Mouse (Mus musculus) forebrain, embryonic 15.5 days (tissue): ENCODE measurements around the gene Eid1. TPM values are rescaled to one million over a fixed set of nuclear protein-coding genes. Genes with fewer than 3 reads are reported as not detected.
A peak's percentile ranks its signal among the peaks of the same experiment; 100 is the strongest.

ENCODE experiments used
- ATAC-seq: fragments of 200-750 bp; cut with Nextera tagmentation; replicated peaks from 2 replicates; pipeline ENCODE4 v1.8.0; 2017; ENCODE audit warnings: mild to moderate bottlenecking, moderate TSS enrichment, moderate library complexity
- H3K27ac ChIP-seq: fragments of 300-500 bp; sonication (generic); replicated peaks from 2 replicates; pipeline ENCODE4 v1.5.1; 2015; ENCODE audit warnings: mild to moderate bottlenecking, inconsistent platforms
- H3K27me3 ChIP-seq: fragments of 300-500 bp; sonication (generic); 2 replicates; pipeline ENCODE4 v1.6.1; 2015; ENCODE audit warnings: inconsistent platforms
- H3K36me3 ChIP-seq: fragments of 300-500 bp; sonication (generic); 2 replicates; pipeline ENCODE4 v1.6.1; 2015; ENCODE audit warnings: mild to moderate bottlenecking, inconsistent platforms
- H3K4me1 ChIP-seq: fragments of 300-500 bp; sonication (generic); 2 replicates; pipeline ENCODE4 v1.6.1; 2015; ENCODE audit warnings: inconsistent platforms
- H3K4me2 ChIP-seq: fragments of 300-500 bp; sonication (generic); replicated peaks from 2 replicates; pipeline ENCODE4 v1.6.1; 2015; ENCODE audit warnings: mild to moderate bottlenecking, inconsistent platforms
- H3K4me3 ChIP-seq: fragments of 300-500 bp; sonication (generic); 2 replicates; pipeline ENCODE4 v1.5.1; 2015; ENCODE audit warnings: mild to moderate bottlenecking, inconsistent platforms
- H3K9ac ChIP-seq: fragments of 300-500 bp; sonication (generic); replicated peaks from 2 replicates; pipeline ENCODE4 v1.6.1; 2015; ENCODE audit warnings: mild to moderate bottlenecking, inconsistent platforms
- H3K9me3 ChIP-seq: fragments of 300-500 bp; sonication (generic); 2 replicates; pipeline ENCODE4 v1.6.1; 2016; ENCODE audit warnings: inconsistent platforms
- WGBS: fragments of 180-500 bp; shearing (Covaris S2); methylation state at CpG from one replicate; pipeline ENCODE4 v1.1.7; 2015; ENCODE audit warnings: mixed read lengths; 5-methylcytosine and 5-hydroxymethylcytosine counted together
- polyA plus RNA-seq: library from polyadenylated mRNA; unstranded; fragments of >200 nt; fragmentation: Nextera tagmentation; extraction: Ambion mirVana; gene quantifications from 2 replicates; pipeline ENCODE4 v1.2.1, GENCODE M21; 2015

Eid1 gene
- polyA plus RNA-seq, 1 experiment from 2014 or later: 348 TPM

DNA sequence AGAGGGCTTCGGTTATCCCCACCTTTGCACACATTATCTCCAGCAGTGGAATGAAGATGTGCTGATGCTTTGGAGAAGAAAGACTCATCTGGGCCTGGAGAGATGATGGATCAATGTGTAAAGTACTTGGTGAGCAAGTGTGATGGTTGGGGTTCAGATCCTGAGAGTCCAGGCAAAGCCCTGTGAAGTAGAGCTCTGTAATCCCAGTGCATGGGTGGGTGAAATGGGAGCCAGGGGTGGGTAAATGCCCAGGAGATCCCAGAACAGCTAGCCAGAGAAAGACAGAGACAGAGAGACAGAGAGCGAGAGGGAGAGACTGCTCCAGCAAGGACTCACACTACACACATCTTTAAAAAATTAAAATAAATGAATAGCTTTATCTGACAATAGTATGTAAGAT lies 19.6 kb upstream of the Eid1 start:
- no peaks in the 10 kb centered on the region for H3K9me3 ChIP-seq
- no peaks in the 10 kb centered on the region for H3K27me3 ChIP-seq
- H3K4me2 ChIP-seq: no peak overlapping the region
- H3K4me3 ChIP-seq: no peak overlapping the region
- no peak overlapping the region for H3K9ac ChIP-seq
- no peak for ATAC-seq
- H3K4me1 ChIP-seq: no peaks in the 10 kb centered on the region
- WGBS: 97% methylated on average over 2 of the region's 2 CpGs
- no peak overlapping the region for H3K27ac ChIP-seq
- no peaks in the 10 kb centered on the region for H3K36me3 ChIP-seq

DNA sequence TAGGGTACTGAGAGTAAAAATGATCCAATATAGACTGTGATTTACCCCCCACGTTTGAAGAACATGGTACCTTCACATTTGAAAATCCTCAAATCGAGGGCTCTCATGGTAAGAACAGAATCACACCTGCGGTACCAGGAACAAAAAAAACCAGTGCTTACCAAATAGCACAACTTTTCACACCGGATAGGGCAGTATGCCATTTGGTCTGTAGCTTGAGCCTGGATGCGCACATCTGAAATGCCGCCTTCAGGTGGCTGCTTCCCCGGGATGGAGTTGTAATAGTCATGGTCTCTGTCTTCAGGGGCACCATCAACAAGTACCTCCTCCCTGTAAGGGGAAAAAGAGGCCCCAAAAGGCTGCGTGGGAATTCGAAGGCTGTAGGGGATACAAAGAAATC lies 17.5 kb upstream of the Eid1 start:
- 94% methylated on average over 9 of the region's 9 CpGs for WGBS
- ATAC-seq: no peak
- no peaks in the 10 kb centered on the region; the same call in 1 of the 2 replicates for H3K4me1 ChIP-seq
- no peak overlapping the region for H3K4me2 ChIP-seq
- H3K27me3 ChIP-seq: no peaks in the 10 kb centered on the region
- H3K27ac ChIP-seq: no peak overlapping the region
- no peak overlapping the region for H3K9ac ChIP-seq
- H3K9me3 ChIP-seq: no peaks in the 10 kb centered on the region
- H3K4me3 ChIP-seq: no peak overlapping the region
- no peaks in the 10 kb centered on the region for H3K36me3 ChIP-seq

GRCm38 (mm10) chr2:125659823-125660536 lies 12.9 kb upstream of the Eid1 start:
- peak overlapping the region; percentile 40 for H3K4me2 ChIP-seq
- peak overlapping the region; percentile 33 for H3K9ac ChIP-seq
- H3K4me1 ChIP-seq: peaks cover 8% of the 10 kb centered on the region; the same call in 1 of the 2 replicates
- no peak overlapping the region for H3K27ac ChIP-seq
- 17% methylated on average over 10 of the region's 10 CpGs for whole genome bisulfite sequencing
- H3K4me3 ChIP-seq: peak overlapping the region; percentile 24
- peak; percentile 85 for ATAC-seq
- H3K9me3 ChIP-seq: no peaks in the 10 kb centered on the region
- H3K27me3 ChIP-seq: no peaks in the 10 kb centered on the region
- no peaks in the 10 kb centered on the region for H3K36me3 ChIP-seq

- Histone ChIP-seq H3K9me3 (no peaks in the 10 kb centered on the region), H3K9ac (peak overlapping the region; percentile 33), H3K27me3 (no peaks in the 10 kb centered on the region), H3K4me3 (peak overlapping the region; percentile 24), H3K27ac (no peak overlapping the region), H3K36me3 (no peaks in the 10 kb centered on the region), H3K4me1 (peaks cover 8% of the 10 kb centered on the region; the same call in 1 of the 2 replicates), H3K4me2 (peak overlapping the region; percentile 40)
- WGBS: 55% methylated on average over 20 of the region's 20 CpGs
- peak; percentile 42 for ATAC-seq
Measured at GRCm38 (mm10) chr2:125660537-125661130, 12.3 kb upstream of the Eid1 start.

- no peaks in the 10 kb centered on the region for H3K36me3 ChIP-seq
- no peak for ATAC-seq
- peak overlapping the region; percentile 40 for H3K4me2 ChIP-seq
- no peak overlapping the region for H3K27ac ChIP-seq
- no peak overlapping the region for H3K9ac ChIP-seq
- 77% methylated on average over 4 of the region's 4 CpGs for WGBS
- no peaks in the 10 kb centered on the region for H3K9me3 ChIP-seq
- peaks cover 8% of the 10 kb centered on the region; the same call in 1 of the 2 replicates for H3K4me1 ChIP-seq
- H3K27me3 ChIP-seq: no peaks in the 10 kb centered on the region
- peak overlapping the region; percentile 24; the same call in 1 of the 2 replicates for H3K4me3 ChIP-seq
Measured at GRCm38 (mm10) chr2:125661156-125661555, 11.7 kb upstream of the Eid1 start.

DNA sequence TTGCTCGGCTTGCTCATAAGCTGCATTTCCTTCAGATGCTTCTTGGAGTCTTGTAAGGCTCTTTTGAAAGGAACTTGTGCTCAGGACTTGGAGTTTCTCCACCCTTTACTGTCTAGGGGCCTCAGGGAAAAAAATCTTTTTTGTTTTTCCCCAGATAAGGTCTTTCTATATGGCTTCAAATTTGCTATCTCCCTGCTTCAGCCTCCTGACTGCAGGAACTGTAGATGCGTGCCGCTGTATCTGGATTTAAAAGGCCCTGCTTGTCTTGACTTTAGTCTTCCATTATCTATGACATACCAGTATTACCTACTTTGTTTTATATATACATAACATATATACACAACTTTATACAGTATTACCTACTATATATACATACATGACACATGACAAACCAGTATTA lies 10.4 kb upstream of the Eid1 start:
- no peaks in the 10 kb centered on the region for H3K9me3 ChIP-seq
- peaks cover 8% of the 10 kb centered on the region; the same call in 1 of the 2 replicates for H3K4me1 ChIP-seq
- no peak overlapping the region for H3K9ac ChIP-seq
- H3K27me3 ChIP-seq: no peaks in the 10 kb centered on the region
- no peak overlapping the region for H3K4me3 ChIP-seq
- H3K27ac ChIP-seq: no peak overlapping the region
- no peak overlapping the region for H3K4me2 ChIP-seq
- H3K36me3 ChIP-seq: no peaks in the 10 kb centered on the region
- WGBS: 96% methylated on average over 3 of the region's 3 CpGs
- no peak for ATAC-seq

GRCm38 (mm10) chr2:125665213-125665612 lies 7.7 kb upstream of the Eid1 start:
- no peak overlapping the region for H3K4me2 ChIP-seq
- H3K36me3 ChIP-seq: no peaks in the 10 kb centered on the region
- no peak overlapping the region for H3K27ac ChIP-seq
- no peaks in the 10 kb centered on the region for H3K27me3 ChIP-seq
- H3K9me3 ChIP-seq: no peaks in the 10 kb centered on the region
- H3K4me3 ChIP-seq: no peak overlapping the region
- ATAC-seq: no peak
- H3K4me1 ChIP-seq: peaks cover 8% of the 10 kb centered on the region; the same call in 1 of the 2 replicates
- H3K9ac ChIP-seq: no peak overlapping the region
- 86% methylated on average over 5 of the region's 5 CpGs for WGBS

- ATAC-seq: no peak
- Histone ChIP-seq H3K27ac (no peak overlapping the region), H3K4me2 (no peak overlapping the region), H3K4me3 (no peak overlapping the region), H3K9ac (no peak overlapping the region), H3K9me3 (no peaks in the 10 kb centered on the region), H3K27me3 (no peaks in the 10 kb centered on the region), H3K4me1 (peaks cover 4% of the 10 kb centered on the region; the same call in 1 of the 2 replicates), H3K36me3 (no peaks in the 10 kb centered on the region)
- 89% methylated on average over 4 of the region's 4 CpGs for WGBS
Measured at GRCm38 (mm10) chr2:125665909-125666308, 7.0 kb upstream of the Eid1 start.

DNA sequence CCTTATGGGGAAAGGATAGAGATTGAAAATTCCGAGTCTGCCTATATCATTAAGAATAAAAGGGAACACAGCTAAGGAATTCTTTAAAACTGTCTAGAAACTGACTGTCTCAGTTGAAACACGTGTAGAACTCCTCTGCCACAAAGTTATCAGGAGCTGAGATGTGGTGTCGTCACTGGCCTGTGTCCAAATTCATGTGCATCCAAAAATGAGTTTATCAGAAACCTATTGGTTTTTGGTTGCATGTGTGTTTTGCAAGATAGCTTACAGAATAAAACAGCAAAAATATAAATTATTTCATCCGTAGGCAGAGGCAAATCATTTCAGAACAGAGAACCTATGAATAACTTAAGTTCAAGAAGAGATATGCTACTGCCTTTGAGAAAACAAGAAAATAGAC lies 6.2 kb upstream of the Eid1 start:
- Histone ChIP-seq H3K9me3 (no peaks in the 10 kb centered on the region), H3K27ac (no peak overlapping the region), H3K27me3 (no peaks in the 10 kb centered on the region), H3K4me2 (no peak overlapping the region), H3K36me3 (no peaks in the 10 kb centered on the region), H3K9ac (no peak overlapping the region), H3K4me1 (peaks cover 3% of the 10 kb centered on the region; the same call in 1 of the 2 replicates), H3K4me3 (no peak overlapping the region)
- ATAC-seq: no peak
- 81% methylated on average over 4 of the region's 4 CpGs for WGBS

- Histone ChIP-seq H3K27me3 (no peaks in the 10 kb centered on the region), H3K9me3 (no peaks in the 10 kb centered on the region), H3K9ac (no peak overlapping the region), H3K27ac (no peak overlapping the region), H3K4me3 (no peak overlapping the region), H3K36me3 (no peaks in the 10 kb centered on the region), H3K4me2 (no peak overlapping the region), H3K4me1 (peaks cover 3% of the 10 kb centered on the region; the same call in 1 of the 2 replicates)
- WGBS: 77% methylated on average over 5 of the region's 5 CpGs
- ATAC-seq: no peak
Measured at GRCm38 (mm10) chr2:125667184-125667583, 5.7 kb upstream of the Eid1 start.

DNA sequence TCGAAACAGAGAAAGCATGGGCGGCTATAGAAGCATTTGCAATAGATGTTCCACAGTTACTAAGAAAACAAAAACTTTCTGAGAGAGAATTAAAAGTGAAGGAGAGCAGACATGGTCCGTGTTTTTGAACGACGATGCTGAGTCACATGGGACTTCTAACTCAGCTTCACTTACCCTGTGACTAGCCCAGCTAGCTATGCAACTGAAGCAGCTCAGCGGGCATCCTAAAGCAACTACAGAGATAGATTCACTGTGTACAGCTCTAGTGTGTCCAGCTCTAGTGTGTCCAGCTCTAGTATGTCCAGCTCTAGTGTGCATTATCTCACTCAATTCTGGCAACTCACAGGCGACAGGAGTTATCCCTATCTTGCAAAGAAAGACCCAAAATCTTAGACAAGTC lies 5.2 kb upstream of the Eid1 start:
- H3K4me3 ChIP-seq: no peak overlapping the region
- no peak overlapping the region for H3K9ac ChIP-seq
- ATAC-seq: no peak
- H3K9me3 ChIP-seq: no peaks in the 10 kb centered on the region
- H3K4me2 ChIP-seq: no peak overlapping the region
- H3K4me1 ChIP-seq: peaks cover 6% of the 10 kb centered on the region; the same call in 1 of the 2 replicates
- no peaks in the 10 kb centered on the region for H3K27me3 ChIP-seq
- WGBS: 90% methylated on average over 7 of the region's 7 CpGs
- no peaks in the 10 kb centered on the region for H3K36me3 ChIP-seq
- H3K27ac ChIP-seq: no peak overlapping the region

GRCm38 (mm10) chr2:125670846-125671245 lies 2.0 kb upstream of the Eid1 start:
- no peaks in the 10 kb centered on the region for H3K27me3 ChIP-seq
- no peak overlapping the region for H3K4me2 ChIP-seq
- peaks cover 14% of the 10 kb centered on the region for H3K4me1 ChIP-seq
- no peak for ATAC-seq
- no peak overlapping the region for H3K9ac ChIP-seq
- no peaks in the 10 kb centered on the region for H3K36me3 ChIP-seq
- WGBS: 47% methylated on average over 1 of the region's 1 CpGs
- H3K27ac ChIP-seq: no peak overlapping the region
- H3K4me3 ChIP-seq: no peak overlapping the region
- no peaks in the 10 kb centered on the region for H3K9me3 ChIP-seq
